Mouse (Mus musculus): ENCODE results near the gene Mrpl27. TPM values are rescaled to one million over a fixed set of nuclear protein-coding genes. Genes with fewer than 3 reads are reported as not detected.
A peak's percentile ranks its signal among the peaks of the same experiment; 100 is the strongest.
"Not testable (repeated sequence)": the region's sequence is repeated elsewhere in the genome, so short reads cannot be mapped to it uniquely, and the experiment has no call there.

Gene Mrpl27
- total RNA-seq, 2 experiments from 2014 or later, result 66.0 to 68.6 TPM

DNA sequence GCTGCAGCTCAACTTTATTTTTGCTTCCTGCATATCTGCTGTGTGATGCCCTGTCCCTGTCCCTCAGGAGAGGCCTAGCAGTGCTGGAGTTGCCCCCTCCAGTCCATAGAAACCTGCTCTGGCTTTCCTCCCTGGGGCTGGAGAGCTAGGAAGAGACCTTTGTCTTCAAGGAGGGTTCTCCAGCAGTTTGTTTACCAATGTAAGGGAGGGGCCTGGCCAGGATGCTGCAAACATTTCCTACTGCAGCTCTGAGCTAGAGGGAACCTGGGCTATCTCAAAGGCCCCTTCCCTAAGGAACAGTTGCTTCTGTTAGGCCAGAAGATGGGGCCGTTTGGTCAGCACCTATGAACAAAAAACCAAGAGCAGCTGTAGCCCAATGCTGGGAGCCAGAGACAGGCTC, 7.8 kb downstream of the Mrpl27 start:
- intact Hi-C loops (cut with DNase I), result no loop called here

DNA sequence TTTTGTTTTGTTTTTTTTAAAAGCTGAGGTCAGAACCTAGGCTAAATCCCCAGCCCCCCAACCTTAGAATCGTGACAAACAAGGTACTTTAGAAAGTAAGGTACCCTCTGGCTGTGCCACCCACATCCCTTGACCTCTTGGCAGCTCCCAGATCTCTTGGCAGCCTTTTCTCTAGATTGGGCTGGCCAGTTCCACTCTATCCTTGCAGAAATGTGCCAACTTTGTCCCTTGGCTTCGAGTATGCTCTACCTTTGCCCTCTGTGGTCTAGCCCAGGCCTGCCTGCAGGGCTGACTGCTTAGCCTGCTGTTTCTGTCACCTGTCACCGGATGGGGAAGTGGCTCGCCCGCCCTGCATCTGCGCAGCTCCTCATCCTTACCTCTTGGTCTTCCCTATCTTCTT, 11.7 kb downstream of the Mrpl27 start:
- intact Hi-C loops (cut with DNase I), result no loop called here
- DNase-seq (ENCODE audit: low spot score in 2 of 2), result no peak

More for the DNA sequence above, 7.8 kb downstream of the Mrpl27 start:
- DNase-seq (ENCODE audit: low spot score in 2 of 2), result no peak

DNA sequence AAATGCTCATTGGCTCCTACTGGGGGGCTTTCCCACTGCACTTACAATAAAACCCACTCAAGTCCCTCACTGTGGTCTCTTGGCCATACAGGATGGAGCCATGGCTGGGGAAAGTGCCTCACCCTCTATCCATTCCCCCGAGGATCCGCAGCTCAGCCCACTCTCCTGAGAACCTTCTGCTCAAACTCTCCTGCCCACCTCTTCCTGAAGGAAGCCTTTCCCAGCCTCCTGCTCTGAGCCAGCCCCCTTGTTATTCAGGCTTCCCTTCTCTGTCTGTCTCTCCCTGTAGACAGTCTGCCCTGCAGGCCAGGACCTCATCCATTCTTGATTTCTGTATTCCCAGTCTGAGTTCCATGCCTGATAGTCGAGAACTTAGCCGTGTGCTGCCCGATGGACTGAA, 21.4 kb downstream of the Mrpl27 start:
- DNase-seq (ENCODE audit: low spot score in 2 of 2), result peak in 1 of 2 experiments; percentile 40
- intact Hi-C loops (cut with DNase I), result no loop called here

GRCm38 (mm10) chr11:94675446-94675845, 21.9 kb downstream of the Mrpl27 start:
- intact Hi-C loops (cut with DNase I), result no loop called here
- DNase-seq (ENCODE audit: low spot score in 2 of 2), result peak in 1 of 2 experiments; percentile 23

DNA sequence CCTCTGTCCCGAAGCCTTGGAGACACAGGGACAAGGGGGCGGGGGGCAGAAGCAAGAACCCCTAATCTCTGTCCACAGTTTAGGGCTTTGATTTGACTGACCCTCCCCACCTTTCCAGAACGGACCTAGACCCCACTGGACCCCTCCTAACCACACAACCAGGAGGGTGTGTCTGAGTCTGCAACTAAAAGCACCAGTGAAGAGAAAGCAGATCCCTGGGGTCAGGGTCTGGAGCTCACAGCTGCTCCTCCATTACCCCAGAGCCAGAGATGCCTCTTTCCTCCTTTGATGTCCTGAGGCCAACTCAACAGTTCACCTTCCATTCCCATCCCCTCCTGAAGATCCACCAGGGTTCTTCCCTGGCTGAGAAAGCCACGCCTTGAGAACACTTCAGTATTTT, 22.7 kb downstream of the Mrpl27 start:
- intact Hi-C loops (cut with DNase I), result no loop called here
- DNase-seq (ENCODE audit: low spot score in 2 of 2), result no peak

DNA sequence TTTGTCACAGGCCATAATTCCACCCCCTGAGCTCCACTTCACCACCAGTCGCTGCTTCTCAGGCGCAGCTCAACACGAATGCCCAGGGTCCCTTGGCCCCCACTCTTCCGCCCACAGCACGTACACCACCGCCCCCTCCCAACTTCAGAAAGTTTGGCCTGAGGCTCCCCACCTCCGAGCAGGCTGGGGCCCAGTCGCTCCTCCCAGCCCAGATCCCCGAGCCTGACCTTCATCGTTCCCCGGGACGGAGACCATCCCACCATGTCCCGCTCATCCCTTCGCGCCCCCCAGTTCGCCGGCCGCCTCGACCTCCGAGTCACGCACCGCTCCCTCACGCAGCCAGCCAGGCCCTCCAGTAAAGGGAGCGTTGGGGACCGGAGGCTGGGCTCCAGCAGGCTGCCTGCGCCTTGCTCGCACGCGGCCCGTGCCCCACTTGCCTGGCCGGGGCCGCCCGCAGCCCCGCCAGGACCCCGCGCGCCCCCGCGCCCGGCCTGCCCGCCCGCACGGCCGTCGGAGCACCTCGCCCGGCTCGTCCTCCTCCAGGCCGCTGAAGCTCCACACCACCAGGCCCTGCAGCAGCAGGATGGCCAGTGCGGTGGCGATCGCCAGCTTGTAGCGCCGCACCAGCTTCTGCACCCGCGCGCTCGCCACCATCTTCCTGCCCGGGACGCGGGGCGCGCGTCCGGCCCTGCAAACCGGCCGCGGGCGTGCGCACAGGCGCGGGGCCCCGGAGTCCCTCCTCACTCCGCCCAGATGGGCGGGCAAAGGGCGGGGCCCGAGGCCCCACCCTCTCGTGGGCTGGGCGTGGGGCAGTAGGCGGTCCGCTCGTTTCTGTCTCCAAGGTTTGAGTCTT, 23.4 kb downstream of the Mrpl27 start, which contains the start of gene Xylt2:
Gene Xylt2, minus strand, starts transcription at position 762 of the 853 bp plus-strand sequence.
- intact Hi-C loops (cut with DNase I), result no loop called here
- peak; percentile 87 to 92 for DNase-seq (ENCODE audit: low spot score in 2 of 2)

- intact Hi-C loops (cut with DNase I), result no loop called here
- no peak for DNase-seq (ENCODE audit: low spot score in 2 of 2)
Measured at GRCm38 (mm10) chr11:94677607-94678145, 24.1 kb downstream of the Mrpl27 start.

GRCm38 (mm10) chr11:94680639-94681038, 27.1 kb downstream of the Mrpl27 start:
- intact Hi-C loops (cut with DNase I), result no loop called here

GRCm38 (mm10) chr11:94681640-94682039, 28.1 kb downstream of the Mrpl27 start:
- no peak for DNase-seq (ENCODE audit: low spot score in 2 of 2)
- intact Hi-C loops (cut with DNase I), result no loop called here

More at GRCm38 (mm10) chr11:94680639-94681038, 27.1 kb downstream of the Mrpl27 start:
- no peak for DNase-seq (ENCODE audit: low spot score in 2 of 2)

GRCm38 (mm10) chr11:94682427-94682826, 28.9 kb downstream of the Mrpl27 start:
- intact Hi-C loops (cut with DNase I), result no loop called here
- DNase-seq (ENCODE audit: low spot score in 2 of 2), result no peak

- DNase-seq (ENCODE audit: low spot score in 2 of 2), result no peak
- intact Hi-C loops (cut with DNase I), result no loop called here
Measured at GRCm38 (mm10) chr11:94687178-94687577, 33.6 kb downstream of the Mrpl27 start.

- intact Hi-C loops (cut with DNase I); DNase-seq (ENCODE audit: low spot score in 2 of 2): not testable (repeated sequence)
Measured at GRCm38 (mm10) chr11:94692502-94692901, 38.9 kb downstream of the Mrpl27 start.

GRCm38 (mm10) chr11:94695508-94695907, 41.9 kb downstream of the Mrpl27 start:
- intact Hi-C loops (cut with DNase I), result no loop called here

GRCm38 (mm10) chr11:94697140-94697539, 43.6 kb downstream of the Mrpl27 start:
- intact Hi-C loops (cut with DNase I), result no loop called here

More at GRCm38 (mm10) chr11:94695508-94695907, 41.9 kb downstream of the Mrpl27 start:
- DNase-seq (ENCODE audit: low spot score in 2 of 2), result no peak

DNA sequence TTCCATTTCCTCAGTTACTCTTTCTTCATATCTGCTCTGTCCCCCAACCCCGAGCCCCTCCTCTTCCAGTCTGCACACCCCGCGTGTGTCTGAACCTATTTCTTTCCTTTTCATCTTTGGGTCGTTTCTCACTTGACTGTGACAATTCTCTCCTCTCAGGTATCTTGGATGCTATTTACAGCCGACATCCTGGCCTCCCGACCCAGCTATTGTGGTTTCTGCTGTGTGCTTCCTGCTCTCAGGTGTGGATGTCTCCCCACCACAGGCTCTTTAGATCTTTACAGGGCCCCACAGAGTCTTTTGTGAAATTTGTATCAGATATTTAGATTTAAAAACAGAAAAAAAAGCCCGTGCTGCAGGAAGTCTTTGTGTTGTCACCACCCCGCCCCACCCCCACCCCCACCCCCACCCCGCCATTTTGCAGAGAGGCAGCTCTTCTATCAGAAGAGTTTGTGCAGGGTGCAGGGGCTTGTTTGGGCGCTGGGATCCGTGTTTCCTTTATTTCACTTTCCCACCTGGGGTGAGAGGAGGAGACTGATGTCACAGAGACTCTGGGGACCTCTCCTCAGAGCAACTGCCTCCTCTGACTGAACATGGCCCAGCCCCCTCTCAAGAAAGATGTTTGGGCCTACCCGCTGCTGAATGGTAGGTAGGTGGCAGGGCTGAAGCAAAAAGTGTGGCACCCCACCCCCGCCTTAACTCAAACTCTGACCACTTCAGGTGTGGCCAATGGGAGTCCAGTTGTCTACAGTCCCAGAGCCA, 44.3 kb downstream of the Mrpl27 start:
- intact Hi-C loops (cut with DNase I), result no loop called here
- DNase-seq (ENCODE audit: low spot score in 2 of 2), result no peak

More at GRCm38 (mm10) chr11:94697140-94697539, 43.6 kb downstream of the Mrpl27 start:
- no peak for DNase-seq (ENCODE audit: low spot score in 2 of 2)

DNA sequence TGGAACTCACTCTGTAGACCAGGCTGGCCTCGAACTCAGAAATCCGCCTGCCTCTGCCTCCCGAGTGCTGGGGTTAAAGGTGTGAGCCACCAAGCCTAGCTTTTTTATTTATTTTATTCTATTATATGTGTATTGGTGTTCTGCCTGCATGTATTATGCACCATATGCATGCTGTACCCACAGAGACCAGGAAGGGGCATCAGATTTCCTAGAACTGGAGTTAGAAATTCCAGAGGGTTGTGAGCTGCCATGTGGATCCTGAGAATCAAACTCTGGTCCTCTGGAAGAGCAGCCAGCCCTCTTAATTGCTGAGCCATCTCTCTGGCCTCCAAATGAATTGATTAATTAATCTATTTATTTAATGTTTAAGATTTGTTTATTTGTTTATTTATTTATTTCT, 45.8 kb downstream of the Mrpl27 start:
- intact Hi-C loops (cut with DNase I), result no loop called here
- DNase-seq (ENCODE audit: low spot score in 2 of 2), result no peak

GRCm38 (mm10) chr11:94701401-94702215, 48.0 kb downstream of the Mrpl27 start:
- intact Hi-C loops (cut with DNase I), result no loop called here
- DNase-seq (ENCODE audit: low spot score in 2 of 2), result no peak

- intact Hi-C loops (cut with DNase I), result no loop called here
Measured at GRCm38 (mm10) chr11:94702216-94702610, 48.6 kb downstream of the Mrpl27 start.

GRCm38 (mm10) chr11:94704020-94704419, 50.5 kb downstream of the Mrpl27 start:
- intact Hi-C loops (cut with DNase I), result no loop called here

More at GRCm38 (mm10) chr11:94702216-94702610, 48.6 kb downstream of the Mrpl27 start:
- DNase-seq (ENCODE audit: low spot score in 2 of 2), result no peak

More at GRCm38 (mm10) chr11:94704020-94704419, 50.5 kb downstream of the Mrpl27 start:
- no peak for DNase-seq (ENCODE audit: low spot score in 2 of 2)

Data from left cerebral cortex, postnatal 36 days (tissue).